Mouse (Mus musculus) forebrain, embryonic 12.5 days (tissue): Measurements from ENCODE around the gene Ralgds. TPM values are rescaled to one million over a fixed set of nuclear protein-coding genes. Genes with fewer than 3 reads are reported as not detected.
A peak's percentile ranks its signal among the peaks of the same experiment; 100 is the strongest.

ENCODE experiments used
- ATAC-seq: fragments of 200-750 bp; cut with Nextera tagmentation; 2 replicates; pipeline ENCODE4 v1.8.0; 2017; ENCODE audit warnings: moderate TSS enrichment; ENCODE audit not compliant: low FRiP score
- H3K27ac ChIP-seq: fragments of 300-500 bp; sonication (generic); 2 replicates; pipeline ENCODE4 v1.5.1; 2016; ENCODE audit warnings: mild to moderate bottlenecking
- H3K27me3 ChIP-seq: fragments of 300-500 bp; sonication (generic); 2 replicates; pipeline ENCODE4 v1.6.1; 2016; ENCODE audit warnings: mild to moderate bottlenecking
- H3K36me3 ChIP-seq: fragments of 300-500 bp; sonication (generic); replicated peaks from 2 replicates; pipeline ENCODE4 v1.6.1; 2016; ENCODE audit warnings: mild to moderate bottlenecking
- H3K4me1 ChIP-seq: fragments of 300-500 bp; sonication (generic); 2 replicates; pipeline ENCODE4 v1.6.1; 2016
- H3K4me2 ChIP-seq: fragments of 300-500 bp; sonication (generic); 2 replicates; pipeline ENCODE4 v1.6.1; 2016; ENCODE audit warnings: mild to moderate bottlenecking, moderate library complexity
- H3K4me3 ChIP-seq: fragments of 300-500 bp; sonication (generic); replicated peaks from 2 replicates; pipeline ENCODE4 v1.5.1; 2016; ENCODE audit warnings: mild to moderate bottlenecking
- H3K9ac ChIP-seq: fragments of 300-500 bp; sonication (generic); 2 replicates; pipeline ENCODE4 v1.6.1; 2016; ENCODE audit warnings: mild to moderate bottlenecking
- H3K9me3 ChIP-seq: fragments of 300-500 bp; sonication (generic); 2 replicates; pipeline ENCODE4 v1.6.1; 2016
- WGBS: fragments of 180-500 bp; shearing (Covaris S2); methylation state at CpG from one replicate; pipeline ENCODE4 v1.1.7; 2016; 5-methylcytosine and 5-hydroxymethylcytosine counted together
- polyA plus RNA-seq: library from polyadenylated mRNA; unstranded; fragments of >200 nt; fragmentation: Nextera tagmentation; extraction: Ambion mirVana; gene quantifications from 2 replicates; pipeline ENCODE4 v1.2.1, GENCODE M21; 2016

Ralgds gene
- polyA plus RNA-seq, 1 experiment from 2014 or later: 55.2 TPM

GRCm38 (mm10) chr2:28525943-28526876 lies 13.3 kb downstream of the Ralgds start:
- Histone ChIP-seq H3K27me3 (no peaks in the 10 kb centered on the region), H3K4me2 (peak overlapping the region; percentile 30; the same call in 1 of the 2 replicates), H3K36me3 (no peaks in the 10 kb centered on the region), H3K4me1 (peaks cover 76% of the 10 kb centered on the region), H3K27ac (peak overlapping the region; percentile 89), H3K9me3 (no peaks in the 10 kb centered on the region), H3K9ac (peak overlapping the region; percentile 45), H3K4me3 (no peak overlapping the region)
- peak; percentile 32; the same call in 1 of the 2 replicates for ATAC-seq
- WGBS: 44% methylated on average over 12 of the region's 12 CpGs

DNA sequence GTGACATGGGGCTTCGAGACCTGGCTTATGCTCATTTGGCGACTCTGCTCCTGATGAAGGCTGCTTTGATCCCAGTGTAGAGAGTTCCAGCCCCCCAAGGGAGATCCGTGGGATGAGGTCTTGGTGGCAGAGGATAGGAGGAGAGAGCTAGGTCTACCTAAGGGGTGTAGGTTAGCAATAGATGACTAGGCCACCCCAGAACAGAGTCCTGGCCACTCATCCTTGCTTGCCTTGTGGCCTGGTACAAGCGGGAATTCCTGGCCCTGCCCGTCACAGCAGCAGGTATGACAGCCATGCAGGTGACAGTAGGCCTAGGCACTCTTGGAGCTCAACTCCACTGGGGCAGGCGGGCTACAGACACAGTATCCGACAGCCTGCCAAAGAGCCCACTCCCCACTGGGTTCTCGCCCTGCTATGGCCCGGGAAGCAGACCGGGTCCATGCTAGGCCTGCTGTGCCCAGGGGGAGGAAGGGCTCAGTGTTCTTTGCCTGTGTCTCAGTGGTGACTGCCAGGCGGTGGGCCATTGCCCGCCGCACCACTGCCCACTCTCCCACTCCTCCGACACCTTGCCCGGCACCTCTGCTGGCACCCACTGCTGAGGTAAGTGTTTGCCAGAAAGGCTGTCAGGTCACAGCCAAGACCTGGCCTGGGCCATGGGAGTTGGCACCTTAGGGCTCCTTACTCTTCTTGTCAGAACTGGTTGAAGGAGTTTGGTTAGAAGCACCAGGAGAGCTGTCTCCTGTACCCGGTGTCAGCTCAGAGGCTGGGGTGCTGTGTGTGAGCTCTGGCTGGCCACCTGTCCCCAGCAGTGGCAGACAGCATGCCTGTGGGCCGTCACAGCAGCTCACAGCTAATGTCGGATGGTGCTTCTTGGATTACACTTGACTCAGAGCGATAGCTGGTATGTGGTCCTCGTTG lies 14.8 kb downstream of the Ralgds start:
- H3K9ac ChIP-seq: no peak overlapping the region
- H3K27ac ChIP-seq: no peak overlapping the region
- no peak for ATAC-seq
- no peak overlapping the region for H3K4me3 ChIP-seq
- WGBS: 87% methylated on average over 20 of the region's 20 CpGs
- H3K36me3 ChIP-seq: no peaks in the 10 kb centered on the region
- H3K4me1 ChIP-seq: peaks cover 85% of the 10 kb centered on the region
- H3K27me3 ChIP-seq: no peaks in the 10 kb centered on the region
- H3K9me3 ChIP-seq: no peaks in the 10 kb centered on the region
- no peak overlapping the region for H3K4me2 ChIP-seq

DNA sequence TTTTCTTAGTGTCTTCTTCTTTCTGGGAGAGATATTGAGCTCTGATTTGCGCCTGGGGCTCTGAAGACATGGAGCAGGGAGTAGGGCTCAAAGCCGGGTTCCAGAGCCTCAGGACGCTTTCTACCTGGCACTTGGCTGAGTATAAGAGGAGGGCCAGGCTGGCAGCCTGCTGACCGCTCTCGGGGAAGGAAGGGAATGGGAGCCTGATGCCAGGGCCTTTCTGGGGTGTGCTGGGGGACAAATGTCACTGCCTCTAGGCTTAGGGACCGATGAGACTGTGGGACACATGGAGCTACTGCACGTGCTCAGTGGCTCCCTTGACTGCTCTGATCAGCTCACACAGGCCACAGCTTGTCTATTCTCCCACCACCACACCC lies 15.4 kb downstream of the Ralgds start:
- Histone ChIP-seq H3K4me2 (no peak overlapping the region), H3K9me3 (no peaks in the 10 kb centered on the region), H3K36me3 (no peaks in the 10 kb centered on the region), H3K9ac (0 out of 2 replicates have a peak overlapping the region, but pooled peaks have one; percentile 2), H3K27ac (no peak overlapping the region), H3K4me1 (peaks cover 90% of the 10 kb centered on the region), H3K4me3 (no peak overlapping the region), H3K27me3 (no peaks in the 10 kb centered on the region)
- no peak for ATAC-seq
- WGBS: 88% methylated on average over 7 of the region's 7 CpGs

DNA sequence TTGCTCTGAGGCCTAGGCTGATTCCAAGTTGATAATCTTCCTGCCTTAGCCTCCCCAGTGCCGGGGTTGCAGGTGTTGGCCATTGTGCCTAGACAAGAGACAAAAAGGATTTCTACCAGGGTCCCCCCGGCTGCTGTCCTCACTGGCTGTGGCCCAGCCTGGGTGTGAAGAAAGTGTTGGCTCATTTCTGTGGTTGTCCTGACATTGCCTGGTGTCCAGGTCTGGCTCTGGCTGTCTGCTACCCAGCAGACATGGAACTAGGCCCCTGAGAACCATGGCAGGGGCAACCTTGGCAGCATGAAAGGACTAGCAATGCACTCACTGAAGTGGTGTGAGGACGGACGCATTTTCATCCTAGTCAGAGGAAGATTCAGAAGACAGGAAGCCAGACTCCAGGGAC lies 16.9 kb downstream of the Ralgds start:
- H3K4me3 ChIP-seq: no peak overlapping the region
- H3K4me1 ChIP-seq: peaks cover 91% of the 10 kb centered on the region
- H3K9me3 ChIP-seq: no peaks in the 10 kb centered on the region
- H3K4me2 ChIP-seq: no peak overlapping the region
- H3K36me3 ChIP-seq: no peaks in the 10 kb centered on the region
- 68% methylated on average over 4 of the region's 4 CpGs for WGBS
- no peaks in the 10 kb centered on the region for H3K27me3 ChIP-seq
- no peak for ATAC-seq
- H3K9ac ChIP-seq: no peak overlapping the region
- H3K27ac ChIP-seq: no peak overlapping the region

- H3K9me3 ChIP-seq: no peaks in the 10 kb centered on the region
- 63% methylated on average over 7 of the region's 7 CpGs for WGBS
- H3K4me3 ChIP-seq: no peak overlapping the region
- H3K27ac ChIP-seq: no peak overlapping the region
- H3K27me3 ChIP-seq: no peaks in the 10 kb centered on the region
- ATAC-seq: no peak
- peaks cover 91% of the 10 kb centered on the region for H3K4me1 ChIP-seq
- no peak overlapping the region; the same call in 1 of the 2 replicates for H3K9ac ChIP-seq
- H3K4me2 ChIP-seq: no peak overlapping the region
- no peaks in the 10 kb centered on the region for H3K36me3 ChIP-seq
These were observed 17.4 kb downstream of the Ralgds start for GRCm38 (mm10) chr2:28530311-28530710.

GRCm38 (mm10) chr2:28532938-28533771 lies 20.2 kb downstream of the Ralgds start:
- H3K4me2 ChIP-seq: peak overlapping the region; percentile 84
- 4% methylated on average over 49 of the region's 49 CpGs for WGBS
- peak; percentile 91 for ATAC-seq
- H3K9ac ChIP-seq: peak overlapping the region; percentile 69
- peak overlapping the region; percentile 79 for H3K27ac ChIP-seq
- no peaks in the 10 kb centered on the region for H3K36me3 ChIP-seq
- no peaks in the 10 kb centered on the region for H3K27me3 ChIP-seq
- H3K4me3 ChIP-seq: peak overlapping the region; percentile 58
- H3K4me1 ChIP-seq: peaks cover 96% of the 10 kb centered on the region
- H3K9me3 ChIP-seq: no peaks in the 10 kb centered on the region

DNA sequence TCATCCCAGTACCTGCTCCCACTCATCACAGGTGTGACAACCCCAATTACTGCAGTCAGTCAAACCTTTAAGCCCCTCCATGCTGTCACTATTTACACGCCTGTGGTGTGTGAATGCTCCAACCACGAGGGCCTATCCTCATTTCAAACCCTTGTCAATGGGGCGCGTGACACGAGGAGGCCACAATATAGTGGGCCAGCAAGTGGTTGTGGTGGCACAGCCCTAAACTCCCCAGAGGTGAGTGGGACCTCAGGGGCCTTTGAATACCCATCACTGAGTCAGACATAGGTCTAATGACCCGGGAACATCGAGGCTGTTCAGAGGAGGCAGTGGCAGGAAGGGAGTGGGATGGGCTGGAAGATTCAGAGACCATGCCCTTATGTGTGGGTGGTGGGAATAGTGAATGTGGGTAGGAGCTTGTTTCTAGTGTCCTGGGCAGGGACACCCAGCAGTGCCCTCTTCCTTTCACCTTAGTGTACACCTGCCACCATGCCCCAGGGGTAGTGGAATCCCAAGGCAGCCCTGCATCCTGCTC lies 21.0 kb downstream of the Ralgds start:
- peak; percentile 7; the same call in 1 of the 2 replicates for ATAC-seq
- peak overlapping the region; percentile 84 for H3K4me2 ChIP-seq
- peaks cover 98% of the 10 kb centered on the region for H3K4me1 ChIP-seq
- peak overlapping the region; percentile 69 for H3K9ac ChIP-seq
- no peaks in the 10 kb centered on the region for H3K27me3 ChIP-seq
- WGBS: 59% methylated on average over 7 of the region's 7 CpGs
- H3K36me3 ChIP-seq: no peaks in the 10 kb centered on the region
- H3K4me3 ChIP-seq: peak overlapping the region; percentile 58
- H3K27ac ChIP-seq: peak overlapping the region; percentile 79
- no peaks in the 10 kb centered on the region for H3K9me3 ChIP-seq

GRCm38 (mm10) chr2:28534436-28535262 lies 21.7 kb downstream of the Ralgds start:
- Histone ChIP-seq H3K9me3 (no peaks in the 10 kb centered on the region), H3K27me3 (no peaks in the 10 kb centered on the region), H3K4me1 (peaks cover 98% of the 10 kb centered on the region), H3K36me3 (no peaks in the 10 kb centered on the region), H3K4me2 (peak overlapping the region; percentile 84), H3K4me3 (peak overlapping the region; percentile 13; the same call in 1 of the 2 replicates), H3K9ac (peak overlapping the region; percentile 69), H3K27ac (peak overlapping the region; percentile 79)
- peak; percentile 10; the same call in 1 of the 2 replicates for ATAC-seq
- 41% methylated on average over 11 of the region's 11 CpGs for WGBS

DNA sequence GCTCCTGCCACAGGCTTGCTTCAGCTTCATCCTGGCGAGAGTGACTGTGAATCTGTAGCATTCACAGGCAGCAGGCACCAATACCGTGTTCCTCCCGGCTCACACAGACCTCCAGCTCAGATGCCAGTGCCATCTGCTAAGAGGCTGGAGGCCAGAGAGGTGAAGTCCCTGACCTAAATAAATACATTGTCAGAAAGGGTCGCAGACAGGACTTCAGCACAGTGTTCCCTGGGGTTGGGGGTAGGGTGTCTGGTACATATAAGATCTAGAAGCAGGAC lies 22.3 kb downstream of the Ralgds start:
- ATAC-seq: no peak
- Histone ChIP-seq H3K4me2 (peak overlapping the region; percentile 84), H3K27ac (peak overlapping the region; percentile 79), H3K9ac (peak overlapping the region; percentile 69; the same call in 1 of the 2 replicates), H3K27me3 (no peaks in the 10 kb centered on the region), H3K4me1 (peaks cover 98% of the 10 kb centered on the region), H3K36me3 (no peaks in the 10 kb centered on the region), H3K4me3 (no peak overlapping the region), H3K9me3 (no peaks in the 10 kb centered on the region)
- WGBS: 41% methylated on average over 4 of the region's 4 CpGs

DNA sequence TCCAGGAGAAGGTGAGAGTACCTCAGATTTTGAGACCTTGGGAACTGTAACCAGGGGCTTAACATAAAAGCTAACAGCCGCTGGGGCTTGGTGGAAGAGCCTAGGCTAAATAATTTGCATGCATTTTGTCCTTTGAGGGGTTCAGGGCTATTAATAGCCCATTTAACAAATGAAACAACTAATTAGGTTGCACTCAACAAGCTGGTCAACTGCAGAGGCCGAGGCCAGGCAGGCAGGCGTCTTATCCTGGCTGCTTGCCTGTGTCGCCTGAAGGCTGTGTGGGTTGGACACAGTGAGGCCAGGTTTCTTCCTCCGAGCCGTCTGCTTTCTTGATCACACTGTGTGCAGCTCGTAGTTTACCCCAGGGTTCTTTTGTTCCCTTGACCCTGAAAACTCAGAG lies 22.7 kb downstream of the Ralgds start:
- Histone ChIP-seq H3K4me3 (no peak overlapping the region), H3K27me3 (no peaks in the 10 kb centered on the region), H3K27ac (peak overlapping the region; percentile 79), H3K36me3 (no peaks in the 10 kb centered on the region), H3K9me3 (no peaks in the 10 kb centered on the region), H3K4me2 (peak overlapping the region; percentile 84; the same call in 1 of the 2 replicates), H3K4me1 (peaks cover 98% of the 10 kb centered on the region), H3K9ac (peak overlapping the region; percentile 69; the same call in 1 of the 2 replicates)
- ATAC-seq: no peak
- whole genome bisulfite sequencing: 23% methylated on average over 7 of the region's 7 CpGs

- no peaks in the 10 kb centered on the region for H3K9me3 ChIP-seq
- 71% methylated on average over 4 of the region's 4 CpGs for whole genome bisulfite sequencing
- no peak overlapping the region; the same call in 1 of the 2 replicates for H3K4me2 ChIP-seq
- no peaks in the 10 kb centered on the region for H3K27me3 ChIP-seq
- H3K36me3 ChIP-seq: no peaks in the 10 kb centered on the region
- peaks cover 96% of the 10 kb centered on the region for H3K4me1 ChIP-seq
- H3K9ac ChIP-seq: no peak overlapping the region
- H3K27ac ChIP-seq: peak overlapping the region; percentile 79; the same call in 1 of the 2 replicates
- ATAC-seq: no peak
- H3K4me3 ChIP-seq: no peak overlapping the region
These were observed 23.2 kb downstream of the Ralgds start for GRCm38 (mm10) chr2:28536166-28536565.
